Mouse (Mus musculus) adrenal gland, postnatal 25 days (tissue): ENCODE measurements at regions not wholly inside any gene's neighbourhood (a gene's known extent, or its start where the extent isn't known, plus 50 kb on each side); places are given as distances from the start of the nearest gene placed in this dataset.
"Not testable (repeated sequence)": the region's sequence is repeated elsewhere in the genome, so short reads cannot be mapped to it uniquely, and the experiment has no call there.

Experiments
- DNase-seq: peaks from one replicate; pipeline ENCODE4 v3.0.0; 2021; ENCODE audit warnings: mixed read lengths

GRCm38 (mm10) chr5:100309807-100310165 is 106.2 kb downstream of the Sec31a start:
- DNase-seq, result no peak

- no peak for DNase-seq
These were observed 106.8 kb downstream of the Sec31a start for GRCm38 (mm10) chr5:100309071-100309806.

- DNase-seq, result no peak
These were observed 111.6 kb downstream of the Sec31a start for GRCm38 (mm10) chr5:100304403-100304802.

GRCm38 (mm10) chr5:100302068-100302775 is 113.8 kb downstream of the Sec31a start:
- DNase-seq, result no peak

- no peak for DNase-seq
These were observed 116.9 kb downstream of the Sec31a start for GRCm38 (mm10) chr5:100299141-100299540.

GRCm38 (mm10) chr5:100294189-100294588 is 121.8 kb downstream of the Sec31a start:
- DNase-seq, result no peak

- no peak for DNase-seq
These were observed 120.6 kb upstream of the Tmem150c start for GRCm38 (mm10) chr5:100280215-100280614.

- DNase-seq, result no peak
These were observed 119.9 kb upstream of the Tmem150c start for GRCm38 (mm10) chr5:100279474-100279873.

GRCm38 (mm10) chr5:100274674-100275073 is 115.1 kb upstream of the Tmem150c start:
- DNase-seq, result no peak

GRCm38 (mm10) chr5:100271975-100272374 is 112.4 kb upstream of the Tmem150c start:
- not testable (repeated sequence) for DNase-seq

- no peak for DNase-seq
These were observed 111.5 kb upstream of the Tmem150c start for GRCm38 (mm10) chr5:100270841-100271686.

- no peak for DNase-seq
These were observed 108.7 kb upstream of the Tmem150c start for GRCm38 (mm10) chr5:100268111-100268878.

- DNase-seq, result no peak
These were observed 107.3 kb upstream of the Tmem150c start for GRCm38 (mm10) chr5:100266671-100267510.

- DNase-seq, result no peak
These were observed 100.4 kb upstream of the Tmem150c start for GRCm38 (mm10) chr5:100259803-100260693.

GRCm38 (mm10) chr5:100258952-100259710 is 99.5 kb upstream of the Tmem150c start:
- DNase-seq, result no peak

GRCm38 (mm10) chr5:100255276-100255675 is 95.7 kb upstream of the Tmem150c start:
- peak; percentile 20 for DNase-seq

- DNase-seq, result no peak
These were observed 92.4 kb upstream of the Tmem150c start for GRCm38 (mm10) chr5:100252036-100252435.

GRCm38 (mm10) chr5:100249757-100250156 is 90.1 kb upstream of the Tmem150c start:
- no peak for DNase-seq

GRCm38 (mm10) chr5:100248611-100249010 is 89.0 kb upstream of the Tmem150c start:
- no peak for DNase-seq
